Mouse (Mus musculus): Measurements from ENCODE around the gene Slc10a7. TPM values are rescaled to one million over a fixed set of nuclear protein-coding genes. Genes with fewer than 3 reads are reported as not detected.

The Slc10a7 gene
- polyA plus RNA-seq, 1 experiment from 2014 or later = 9.0 TPM

DNA sequence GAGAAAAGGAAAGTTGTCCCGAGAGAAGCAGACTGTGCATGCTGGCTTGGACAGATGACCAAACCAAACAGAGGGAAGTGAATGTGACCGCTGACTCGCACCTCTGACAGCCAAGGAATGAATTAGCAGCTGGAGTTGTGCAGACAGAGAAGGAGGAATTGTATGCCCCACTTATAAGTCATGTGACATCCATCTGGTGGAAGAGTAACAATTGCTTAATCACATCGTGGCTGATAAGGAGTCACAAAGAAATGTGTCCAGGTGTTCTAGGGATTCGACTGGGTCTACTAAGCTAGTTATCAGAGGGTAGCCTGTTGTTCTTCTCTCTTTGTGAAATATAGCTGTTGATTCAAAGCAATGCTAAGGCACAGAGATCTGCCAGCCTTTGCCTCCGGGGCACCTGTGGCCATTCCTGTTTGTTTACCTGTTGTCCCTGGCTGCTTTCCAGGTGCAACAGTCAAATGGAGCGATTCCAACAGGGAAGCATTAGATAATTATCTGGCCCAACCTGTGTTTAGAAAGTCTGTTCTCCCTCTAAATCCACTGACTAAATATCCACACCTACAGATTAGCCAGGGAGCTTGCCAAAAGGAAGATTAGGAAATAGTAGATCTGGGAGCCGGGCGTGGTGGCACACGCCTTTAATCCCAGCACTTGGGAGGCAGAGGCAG lies 147.7 kb downstream of the Slc10a7 start:
- no peaks in the 10 kb centered on the region for H3K27me3 ChIP-seq (ENCODE audit: control insufficient read depth, insufficient read depth, low read length)
- WGBS = 66% methylated on average over 10 of the region's 10 CpGs
- no peak overlapping the region for H3K9ac ChIP-seq (ENCODE audit: low read length)
- H3K36me3 ChIP-seq (ENCODE audit: control insufficient read depth, insufficient read depth, low read length) = no peaks in the 10 kb centered on the region
- H3K4me3 ChIP-seq (ENCODE audit: control insufficient read depth in 1 of 2, insufficient read depth in 1 of 2, low read depth in 1 of 2, low read length in 2 of 2) = no peak overlapping the region
- H3K4me2 ChIP-seq (ENCODE audit: low read length) = no peak overlapping the region
- H3K4me1 ChIP-seq (ENCODE audit: control insufficient read depth in 2 of 2, insufficient read depth in 2 of 2, low read length in 2 of 2) = peaks cover 0 to 2% of the 10 kb centered on the region in 2 experiments; a peak in 2 of 4 replicates
- no peaks in the 10 kb centered on the region for H3K9me3 ChIP-seq (ENCODE audit: control insufficient read depth, low read length)
- ATAC-seq (ENCODE audit: insufficient number of reproducible peaks, insufficient read depth, low FRiP score, low read depth) = no peak
- no peak overlapping the region for H3K27ac ChIP-seq (replicated peaks in 1 of 2; ENCODE audit: control insufficient read depth in 1 of 2, insufficient read depth in 1 of 2, low read depth in 2 of 2, low read length in 2 of 2)

DNA sequence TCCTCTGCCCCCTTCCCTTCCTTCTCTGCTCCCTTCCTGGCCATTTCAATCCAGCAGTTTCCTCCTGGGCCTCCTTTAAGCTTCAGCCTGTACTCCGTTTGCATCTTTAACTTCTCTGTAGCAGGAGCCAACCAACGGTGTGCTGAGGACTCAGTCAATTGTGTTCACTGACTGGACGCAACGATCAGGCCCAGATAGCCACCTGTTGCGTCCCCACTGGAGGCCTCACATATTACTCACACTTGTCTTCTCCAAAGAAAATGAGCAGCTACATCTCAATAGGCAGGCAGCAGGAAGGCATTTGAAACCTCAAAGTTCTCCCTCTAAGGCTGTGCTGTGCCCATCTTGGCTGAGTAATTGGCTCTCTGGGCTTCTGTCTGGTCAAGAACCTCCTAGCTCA lies 149.0 kb downstream of the Slc10a7 start:
- Histone ChIP-seq H3K4me2 (ENCODE audit: low read length) (no peak overlapping the region), H3K4me3 (ENCODE audit: control insufficient read depth in 1 of 2, insufficient read depth in 1 of 2, low read depth in 1 of 2, low read length in 2 of 2) (no peak overlapping the region), H3K9ac (ENCODE audit: low read length) (no peak overlapping the region), H3K9me3 (ENCODE audit: control insufficient read depth, low read length) (no peaks in the 10 kb centered on the region), H3K4me1 (ENCODE audit: control insufficient read depth in 2 of 2, insufficient read depth in 2 of 2, low read length in 2 of 2) (peaks cover 0 to 2% of the 10 kb centered on the region in 2 experiments; a peak in 2 of 4 replicates), H3K27me3 (ENCODE audit: control insufficient read depth, insufficient read depth, low read length) (no peaks in the 10 kb centered on the region), H3K36me3 (ENCODE audit: control insufficient read depth, insufficient read depth, low read length) (no peaks in the 10 kb centered on the region), H3K27ac (replicated peaks in 1 of 2; ENCODE audit: control insufficient read depth in 1 of 2, insufficient read depth in 1 of 2, low read depth in 2 of 2, low read length in 2 of 2) (no peak overlapping the region)
- ATAC-seq (ENCODE audit: insufficient number of reproducible peaks, insufficient read depth, low FRiP score, low read depth) = no peak
- 81% methylated on average over 5 of the region's 5 CpGs for WGBS

DNA sequence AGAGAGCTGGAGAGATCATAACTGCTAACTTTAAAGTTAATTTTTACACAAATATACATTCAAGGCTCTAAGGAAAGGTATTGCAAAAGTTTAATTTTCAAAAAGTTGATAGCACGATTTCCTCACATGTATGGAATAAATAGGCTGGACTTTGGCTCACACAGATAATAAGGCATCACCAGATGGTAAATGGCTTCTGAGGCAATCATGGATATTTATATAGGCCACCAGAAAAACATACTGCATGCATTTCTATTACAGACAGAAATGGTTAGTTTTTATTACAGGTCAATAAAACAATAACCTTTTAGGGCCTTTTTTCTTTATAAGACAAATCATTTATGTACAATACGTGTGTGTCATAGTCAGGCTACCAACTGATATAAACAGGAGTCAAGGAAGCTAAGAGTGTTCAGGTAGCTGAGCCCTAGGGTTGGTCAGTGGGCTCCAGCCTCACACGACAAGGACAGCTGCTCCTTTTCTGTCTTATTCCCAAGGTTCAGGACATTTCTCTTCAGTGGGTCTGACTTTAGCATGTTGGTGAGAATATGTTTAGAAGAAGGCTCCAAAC lies 150.6 kb downstream of the Slc10a7 start:
- Histone ChIP-seq H3K27me3 (ENCODE audit: control insufficient read depth, insufficient read depth, low read length) (no peaks in the 10 kb centered on the region), H3K4me1 (ENCODE audit: control insufficient read depth in 2 of 2, insufficient read depth in 2 of 2, low read length in 2 of 2) (peaks cover 0 to 2% of the 10 kb centered on the region in 2 experiments; a peak in 2 of 4 replicates), H3K27ac (replicated peaks in 1 of 2; ENCODE audit: control insufficient read depth in 1 of 2, insufficient read depth in 1 of 2, low read depth in 2 of 2, low read length in 2 of 2) (no peak overlapping the region), H3K9ac (ENCODE audit: low read length) (no peak overlapping the region), H3K4me2 (ENCODE audit: low read length) (no peak overlapping the region), H3K9me3 (ENCODE audit: control insufficient read depth, low read length) (no peaks in the 10 kb centered on the region), H3K4me3 (ENCODE audit: control insufficient read depth in 1 of 2, insufficient read depth in 1 of 2, low read depth in 1 of 2, low read length in 2 of 2) (no peak overlapping the region), H3K36me3 (ENCODE audit: control insufficient read depth, insufficient read depth, low read length) (no peaks in the 10 kb centered on the region)
- WGBS = 91% methylated on average over 3 of the region's 3 CpGs
- no peak for ATAC-seq (ENCODE audit: insufficient number of reproducible peaks, insufficient read depth, low FRiP score, low read depth)

DNA sequence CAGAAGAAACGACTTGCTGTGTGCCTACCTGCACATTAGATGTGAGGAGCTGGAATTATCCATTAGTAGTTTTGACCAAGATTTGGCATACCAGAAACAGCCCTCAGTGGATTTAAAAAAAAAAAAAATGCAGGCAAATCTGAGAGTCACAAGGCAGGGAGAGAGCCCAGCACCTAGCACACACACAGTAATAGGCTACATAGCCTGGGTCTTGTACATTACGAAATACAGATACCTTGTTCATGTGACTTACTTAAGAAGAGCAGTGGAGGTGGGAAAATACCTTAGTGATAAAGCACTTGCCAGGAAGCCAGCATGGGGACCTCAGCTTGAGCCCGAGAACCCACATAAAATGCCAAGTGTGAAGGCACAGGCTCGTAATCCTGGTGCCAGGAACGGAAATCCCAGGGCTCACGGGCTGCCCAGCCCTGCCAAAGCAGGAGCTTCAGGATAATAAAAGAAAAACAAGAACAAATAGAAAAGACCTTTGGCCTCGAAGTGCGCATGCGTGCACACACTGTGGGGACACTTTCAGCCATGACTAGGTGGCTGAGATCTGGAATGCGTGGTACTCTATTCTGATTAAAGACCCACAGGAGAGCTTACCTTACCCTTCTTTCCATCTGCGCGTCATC lies 155.3 kb downstream of the Slc10a7 start:
- Histone ChIP-seq H3K4me1 (ENCODE audit: control insufficient read depth in 2 of 2, insufficient read depth in 2 of 2, low read length in 2 of 2) (no peaks in the 10 kb centered on the region; a peak in 1 of 4 replicates), H3K27ac (replicated peaks in 1 of 2; ENCODE audit: control insufficient read depth in 1 of 2, insufficient read depth in 1 of 2, low read depth in 2 of 2, low read length in 2 of 2) (no peak overlapping the region), H3K9ac (ENCODE audit: low read length) (no peak overlapping the region), H3K9me3 (ENCODE audit: control insufficient read depth, low read length) (no peaks in the 10 kb centered on the region), H3K36me3 (ENCODE audit: control insufficient read depth, insufficient read depth, low read length) (no peaks in the 10 kb centered on the region), H3K4me3 (ENCODE audit: control insufficient read depth in 1 of 2, insufficient read depth in 1 of 2, low read depth in 1 of 2, low read length in 2 of 2) (no peak overlapping the region), H3K4me2 (ENCODE audit: low read length) (no peak overlapping the region), H3K27me3 (ENCODE audit: control insufficient read depth, insufficient read depth, low read length) (no peaks in the 10 kb centered on the region)
- WGBS = 79% methylated on average over 12 of the region's 12 CpGs
- ATAC-seq (ENCODE audit: insufficient number of reproducible peaks, insufficient read depth, low FRiP score, low read depth) = no peak

DNA sequence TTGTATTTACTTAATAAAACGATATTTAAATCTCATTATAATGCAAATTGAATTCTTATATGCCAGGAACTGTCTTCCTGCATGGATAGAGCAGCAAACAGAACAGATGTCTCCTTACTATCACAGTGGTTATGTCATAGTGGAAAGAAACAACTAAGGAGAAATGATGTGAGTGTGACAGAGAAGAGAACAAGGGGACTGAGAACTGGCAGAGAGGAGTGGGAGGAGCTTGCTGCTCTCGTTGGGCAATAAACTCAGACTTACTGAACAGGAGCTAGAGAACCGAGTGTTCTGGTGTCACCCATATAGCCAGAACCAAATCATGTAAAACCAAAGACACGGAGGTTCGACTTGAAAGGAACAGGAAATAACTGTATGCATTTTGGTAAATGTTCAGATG lies 158.3 kb downstream of the Slc10a7 start:
- no peak overlapping the region for H3K27ac ChIP-seq (replicated peaks in 1 of 2; ENCODE audit: control insufficient read depth in 1 of 2, insufficient read depth in 1 of 2, low read depth in 2 of 2, low read length in 2 of 2)
- no peak overlapping the region for H3K4me3 ChIP-seq (ENCODE audit: control insufficient read depth in 1 of 2, insufficient read depth in 1 of 2, low read depth in 1 of 2, low read length in 2 of 2)
- no peak overlapping the region for H3K9ac ChIP-seq (ENCODE audit: low read length)
- H3K9me3 ChIP-seq (ENCODE audit: control insufficient read depth, low read length) = no peaks in the 10 kb centered on the region; the same call in 1 of the 2 replicates
- no peaks in the 10 kb centered on the region for H3K27me3 ChIP-seq (ENCODE audit: control insufficient read depth, insufficient read depth, low read length)
- ATAC-seq (ENCODE audit: insufficient number of reproducible peaks, insufficient read depth, low FRiP score, low read depth) = no peak
- 85% methylated on average over 5 of the region's 5 CpGs for WGBS
- H3K36me3 ChIP-seq (ENCODE audit: control insufficient read depth, insufficient read depth, low read length) = 0 out of 2 replicates have a peak, but pooled peaks cover 2% of the 10 kb centered on the region
- H3K4me1 ChIP-seq (ENCODE audit: control insufficient read depth in 2 of 2, insufficient read depth in 2 of 2, low read length in 2 of 2) = no peaks in the 10 kb centered on the region; a peak in 1 of 4 replicates
- H3K4me2 ChIP-seq (ENCODE audit: low read length) = no peak overlapping the region

DNA sequence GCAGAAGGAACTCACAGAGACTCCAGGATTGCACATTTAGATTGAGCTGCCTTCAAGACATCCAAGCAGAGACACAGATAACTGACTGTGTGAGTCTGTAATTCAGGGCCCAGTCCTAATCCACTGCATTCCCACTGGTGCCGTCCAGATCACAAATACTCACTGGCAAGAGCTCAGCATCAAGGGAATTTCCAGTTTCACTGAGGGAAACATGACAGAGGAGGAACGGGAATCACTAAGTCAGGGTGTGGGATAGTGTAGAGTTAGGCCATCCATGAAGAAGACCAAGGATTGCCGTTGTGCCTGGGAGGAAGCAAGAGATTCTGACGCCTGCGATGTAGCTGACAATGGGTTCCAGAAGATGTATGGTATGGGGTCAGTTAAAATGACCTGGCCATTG lies 159.1 kb downstream of the Slc10a7 start:
- H3K27me3 ChIP-seq (ENCODE audit: control insufficient read depth, insufficient read depth, low read length) = no peaks in the 10 kb centered on the region
- H3K9ac ChIP-seq (ENCODE audit: low read length) = no peak overlapping the region
- no peaks in the 10 kb centered on the region; a peak in 1 of 4 replicates for H3K4me1 ChIP-seq (ENCODE audit: control insufficient read depth in 2 of 2, insufficient read depth in 2 of 2, low read length in 2 of 2)
- H3K36me3 ChIP-seq (ENCODE audit: control insufficient read depth, insufficient read depth, low read length) = 0 out of 2 replicates have a peak, but pooled peaks cover 2% of the 10 kb centered on the region
- ATAC-seq (ENCODE audit: insufficient number of reproducible peaks, insufficient read depth, low FRiP score, low read depth) = no peak
- H3K9me3 ChIP-seq (ENCODE audit: control insufficient read depth, low read length) = no peaks in the 10 kb centered on the region; the same call in 1 of the 2 replicates
- no peak overlapping the region for H3K4me2 ChIP-seq (ENCODE audit: low read length)
- no peak overlapping the region for H3K4me3 ChIP-seq (ENCODE audit: control insufficient read depth in 1 of 2, insufficient read depth in 1 of 2, low read depth in 1 of 2, low read length in 2 of 2)
- no peak overlapping the region for H3K27ac ChIP-seq (replicated peaks in 1 of 2; ENCODE audit: control insufficient read depth in 1 of 2, insufficient read depth in 1 of 2, low read depth in 2 of 2, low read length in 2 of 2)
- WGBS = 92% methylated on average over 5 of the region's 5 CpGs

DNA sequence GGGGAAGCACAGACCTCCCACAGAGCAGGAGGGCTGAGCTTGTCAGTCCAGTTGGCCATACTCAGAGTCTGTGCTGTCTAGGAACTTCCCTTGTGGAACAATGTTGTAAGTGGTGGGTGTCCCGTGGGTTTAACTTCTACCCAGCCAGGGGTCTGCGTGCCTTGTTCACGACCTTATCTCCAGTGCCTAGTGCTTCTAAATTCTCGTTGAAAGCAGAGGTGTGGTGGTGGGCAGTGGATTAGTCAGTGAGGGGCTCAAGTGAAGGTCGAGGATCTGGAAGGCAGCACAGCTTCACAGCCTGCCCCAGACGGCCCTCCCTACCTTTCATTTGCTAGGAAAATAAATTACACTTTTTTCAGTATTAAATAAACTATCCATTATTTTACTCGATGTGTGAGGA lies 161.1 kb downstream of the Slc10a7 start:
- Histone ChIP-seq H3K4me2 (ENCODE audit: low read length) (no peak overlapping the region), H3K36me3 (ENCODE audit: control insufficient read depth, insufficient read depth, low read length) (0 out of 2 replicates have a peak, but pooled peaks cover 2% of the 10 kb centered on the region), H3K9me3 (ENCODE audit: control insufficient read depth, low read length) (no peaks in the 10 kb centered on the region; the same call in 1 of the 2 replicates), H3K4me1 (ENCODE audit: control insufficient read depth in 2 of 2, insufficient read depth in 2 of 2, low read length in 2 of 2) (no peaks in the 10 kb centered on the region), H3K27ac (replicated peaks in 1 of 2; ENCODE audit: control insufficient read depth in 1 of 2, insufficient read depth in 1 of 2, low read depth in 2 of 2, low read length in 2 of 2) (no peak overlapping the region), H3K4me3 (ENCODE audit: control insufficient read depth in 1 of 2, insufficient read depth in 1 of 2, low read depth in 1 of 2, low read length in 2 of 2) (no peak overlapping the region), H3K9ac (ENCODE audit: low read length) (no peak overlapping the region), H3K27me3 (ENCODE audit: control insufficient read depth, insufficient read depth, low read length) (no peaks in the 10 kb centered on the region)
- no peak for ATAC-seq (ENCODE audit: insufficient number of reproducible peaks, insufficient read depth, low FRiP score, low read depth)
- WGBS = 76% methylated on average over 7 of the region's 7 CpGs
